Mouse (Mus musculus) heart, embryonic 16.5 days (tissue): ENCODE results near the gene Arpc4. TPM values are rescaled to one million over a fixed set of nuclear protein-coding genes. Genes with fewer than 3 reads are reported as not detected.

Experiments used
- ATAC-seq: fragments of 200-750 bp; cut with Nextera tagmentation; replicated peaks from 2 replicates; pipeline ENCODE4 v1.8.0; 2017; ENCODE audit warnings: moderate number of reproducible peaks; ENCODE audit not compliant: insufficient read depth, low FRiP score; ENCODE audit errors: extremely low read depth
- H3K27ac ChIP-seq: fragments of 300-500 bp; sonication (generic); 2 replicates; pipeline ENCODE4 v1.5.1; 2014; ENCODE audit warnings: mild to moderate bottlenecking, low read length, control low read depth, moderate library complexity
- H3K27me3 ChIP-seq: fragments of 300-500 bp; sonication (generic); 2 replicates; pipeline ENCODE4 v1.6.1; 2014; ENCODE audit warnings: low read length, mixed read lengths; ENCODE audit not compliant: control insufficient read depth, insufficient read depth
- H3K36me3 ChIP-seq: fragments of 300-500 bp; sonication (generic); 2 replicates; pipeline ENCODE4 v1.6.1; 2014; ENCODE audit not compliant: control insufficient read depth, insufficient read depth
- H3K4me1 ChIP-seq: fragments of 300-500 bp; sonication (generic); 2 replicates; pipeline ENCODE4 v1.6.1; 2014; ENCODE audit warnings: low read length, mixed read lengths; ENCODE audit not compliant: control insufficient read depth, insufficient read depth
- H3K4me2 ChIP-seq: fragments of 300-500 bp; sonication (generic); 2 replicates; pipeline ENCODE4 v1.6.1; 2014; ENCODE audit warnings: low read depth, mild to moderate bottlenecking, control low read depth, low read length
- H3K4me3 ChIP-seq: fragments of 300-500 bp; sonication (generic); 2 replicates; pipeline ENCODE4 v1.5.1; 2014; ENCODE audit warnings: mild to moderate bottlenecking, control low read depth, low read length
- H3K9ac ChIP-seq: fragments of 300-500 bp; sonication (generic); 2 replicates; pipeline ENCODE4 v1.6.1; 2014; ENCODE audit warnings: low read length, control low read depth
- H3K9me3 ChIP-seq: fragments of 300-500 bp; sonication (generic); replicated peaks from 2 replicates; pipeline ENCODE4 v1.6.1; 2016; ENCODE audit warnings: low read length; ENCODE audit not compliant: control insufficient read depth
- WGBS: fragments of 180-500 bp; shearing (Covaris S2); extraction: QIAGEN DNeasy Blood & Tissue Kit; methylation state at CpG from one replicate; pipeline ENCODE4 v1.1.7; 2014; 5-methylcytosine and 5-hydroxymethylcytosine counted together
- polyA plus RNA-seq: library from polyadenylated mRNA; unstranded; fragments of >200 nt; fragmentation: Nextera tagmentation; extraction: Ambion mirVana; gene quantifications from 2 replicates; pipeline ENCODE4 v1.2.1, GENCODE M21; 2015

Arpc4 gene
- polyA plus RNA-seq, 1 experiment from 2014 or later = 250 TPM

DNA sequence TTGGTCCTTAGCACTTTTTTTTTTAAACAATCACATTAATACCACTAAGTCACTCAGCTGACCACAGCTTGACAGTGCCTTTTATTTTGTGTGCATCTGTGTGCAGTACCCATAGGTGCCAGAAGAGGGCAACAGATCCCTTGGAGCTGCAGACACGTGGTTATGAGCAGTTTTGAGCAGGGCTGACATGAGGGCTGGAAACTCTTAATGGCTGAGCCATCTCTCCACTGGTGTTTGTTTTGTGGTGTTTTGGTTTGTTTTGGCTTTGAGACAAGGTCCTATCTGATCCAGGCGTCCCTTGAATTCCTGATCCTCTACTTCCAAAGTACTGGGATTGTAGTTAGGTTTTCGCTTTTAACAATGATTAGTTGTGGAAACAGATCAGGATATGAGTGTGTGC is 49.5 kb downstream of the Arpc4 start:
- Histone ChIP-seq H3K27ac (no peak overlapping the region), H3K9ac (no peak overlapping the region), H3K4me1 (no peaks in the 10 kb centered on the region), H3K9me3 (peaks cover 4% of the 10 kb centered on the region; the same call in 1 of the 2 replicates), H3K4me2 (no peak overlapping the region), H3K4me3 (no peak overlapping the region), H3K36me3 (no peaks in the 10 kb centered on the region), H3K27me3 (no peaks in the 10 kb centered on the region)
- 0 out of 2 replicates have a peak, but pooled peaks have one; percentile 10 for ATAC-seq
- 51% methylated on average over 3 of the region's 3 CpGs for WGBS

DNA sequence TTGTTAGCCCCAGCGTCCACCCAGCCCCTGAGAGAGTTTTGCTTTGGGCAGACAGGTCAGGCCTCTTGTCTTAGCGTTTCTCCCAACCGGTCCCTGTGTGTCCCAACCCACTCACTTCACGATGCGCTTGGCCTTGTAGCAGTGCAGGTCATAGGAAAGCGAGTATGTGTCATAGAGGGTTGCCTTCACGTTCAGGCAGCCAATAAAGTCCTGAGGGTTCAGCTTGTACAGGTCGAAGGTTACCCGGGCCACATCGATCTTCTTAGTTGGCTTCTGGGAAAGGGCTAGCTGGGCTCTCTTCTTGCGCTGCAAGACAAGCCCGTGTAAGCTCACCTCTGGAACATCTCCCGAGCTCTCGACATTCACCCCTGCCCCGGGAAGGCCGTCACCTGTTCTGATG is 50.1 kb downstream of the Arpc4 start:
- Histone ChIP-seq H3K4me1 (no peaks in the 10 kb centered on the region), H3K9ac (no peak overlapping the region), H3K4me3 (no peak overlapping the region), H3K27ac (no peak overlapping the region), H3K27me3 (no peaks in the 10 kb centered on the region), H3K9me3 (peaks cover 4% of the 10 kb centered on the region; the same call in 1 of the 2 replicates), H3K4me2 (no peak overlapping the region), H3K36me3 (no peaks in the 10 kb centered on the region)
- no peak for ATAC-seq
- 89% methylated on average over 16 of the region's 16 CpGs for WGBS

DNA sequence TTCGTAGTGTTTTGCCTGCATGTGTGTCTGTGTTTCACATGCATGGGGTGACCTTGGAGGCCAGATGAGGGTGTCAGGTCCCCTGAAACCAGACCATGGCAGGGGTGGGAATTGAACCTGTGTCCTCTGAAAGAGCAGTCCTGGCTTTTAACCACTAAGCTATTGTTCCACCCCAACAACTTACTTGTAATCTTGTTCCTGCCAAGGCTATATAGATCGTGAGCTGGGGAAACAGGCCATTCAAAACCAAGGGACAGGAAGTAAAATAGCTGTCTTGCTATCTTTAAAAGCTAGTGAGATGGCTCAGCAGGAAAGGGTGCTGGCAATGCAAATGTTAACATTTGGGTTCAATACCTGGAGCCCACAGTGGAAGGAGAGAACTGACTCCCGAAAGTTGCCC is 52.0 kb downstream of the Arpc4 start:
- no peak for ATAC-seq
- WGBS = 66% methylated on average over 3 of the region's 3 CpGs

DNA sequence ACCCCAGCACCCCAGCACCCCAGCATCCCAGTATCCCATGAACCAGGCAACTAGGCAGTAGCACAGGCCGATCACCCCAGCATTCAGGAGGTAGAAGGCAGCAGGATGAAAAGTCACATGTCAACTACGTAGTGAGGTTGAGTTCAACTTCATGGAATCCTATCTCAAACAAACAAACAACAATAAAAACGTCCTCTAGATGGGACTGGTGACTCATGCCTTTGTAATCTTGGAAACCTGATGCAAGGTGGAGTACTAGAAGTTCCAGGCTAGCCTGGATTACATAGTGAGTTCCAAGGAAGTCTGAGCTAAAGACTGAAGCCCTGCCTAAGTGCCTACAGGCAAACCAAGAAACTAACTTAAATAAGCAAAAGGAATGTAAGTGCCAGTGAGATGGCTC is 52.9 kb downstream of the Arpc4 start:
- Histone ChIP-seq H3K4me2 (no peak overlapping the region), H3K36me3 (no peaks in the 10 kb centered on the region), H3K27me3 (no peaks in the 10 kb centered on the region), H3K9ac (no peak overlapping the region), H3K4me3 (no peak overlapping the region), H3K4me1 (no peaks in the 10 kb centered on the region), H3K9me3 (peaks cover 4% of the 10 kb centered on the region; the same call in 1 of the 2 replicates), H3K27ac (no peak overlapping the region)
- no peak for ATAC-seq
- WGBS = 55% methylated on average over 3 of the region's 3 CpGs

More for the DNA sequence above, 52.0 kb downstream of the Arpc4 start:
- peaks cover 4% of the 10 kb centered on the region; the same call in 1 of the 2 replicates for H3K9me3 ChIP-seq
- no peaks in the 10 kb centered on the region for H3K4me1 ChIP-seq
- no peaks in the 10 kb centered on the region for H3K27me3 ChIP-seq
- no peak overlapping the region for H3K4me3 ChIP-seq
- H3K9ac ChIP-seq = no peak overlapping the region
- H3K36me3 ChIP-seq = no peaks in the 10 kb centered on the region
- no peak overlapping the region for H3K27ac ChIP-seq
- H3K4me2 ChIP-seq = no peak overlapping the region

DNA sequence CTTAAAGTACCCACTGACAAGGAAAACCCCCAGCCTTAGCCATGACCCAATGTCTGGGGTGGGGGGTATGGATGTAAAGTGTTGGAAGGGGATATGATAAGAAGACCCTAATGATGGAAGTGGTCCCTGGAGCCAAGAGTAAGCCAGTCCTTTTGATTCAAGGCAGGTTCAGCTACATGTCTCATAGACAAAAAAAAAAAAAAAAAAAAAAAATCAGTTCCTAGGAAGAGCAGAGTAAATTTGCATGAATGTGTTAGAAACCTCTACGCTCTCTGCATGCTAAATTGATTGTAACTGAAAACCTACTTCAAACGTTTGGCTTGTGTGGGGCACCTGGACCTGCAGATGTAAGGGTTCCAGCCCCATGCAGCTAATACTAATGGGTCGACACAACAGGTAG is 53.9 kb downstream of the Arpc4 start:
- no peaks in the 10 kb centered on the region for H3K36me3 ChIP-seq
- no peak overlapping the region for H3K4me2 ChIP-seq
- H3K9me3 ChIP-seq = peaks cover 4% of the 10 kb centered on the region; the same call in 1 of the 2 replicates
- no peaks in the 10 kb centered on the region for H3K4me1 ChIP-seq
- WGBS = 58% methylated on average over 3 of the region's 3 CpGs
- no peak overlapping the region for H3K27ac ChIP-seq
- H3K27me3 ChIP-seq = no peaks in the 10 kb centered on the region
- no peak overlapping the region for H3K4me3 ChIP-seq
- H3K9ac ChIP-seq = no peak overlapping the region
- no peak for ATAC-seq

DNA sequence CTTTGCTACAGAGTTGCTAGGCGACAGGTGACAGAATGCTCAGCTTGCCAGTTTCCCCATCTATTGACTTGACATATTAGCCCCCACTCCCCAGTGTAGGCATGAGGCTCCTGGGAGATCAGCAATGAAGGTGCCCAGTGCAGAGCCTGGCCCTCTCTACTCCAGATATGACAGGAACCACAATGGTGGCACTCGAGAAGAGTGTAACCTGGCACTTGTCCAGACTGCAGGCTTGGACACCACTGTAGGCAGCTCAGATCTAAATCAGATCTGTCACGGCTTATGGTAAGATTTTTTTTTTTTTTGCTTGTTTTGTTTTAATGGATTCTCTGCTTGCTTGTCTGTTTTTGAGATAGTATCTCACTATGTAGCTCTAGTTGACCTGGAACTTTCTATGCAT is 55.7 kb downstream of the Arpc4 start:
- no peak overlapping the region for H3K4me2 ChIP-seq
- ATAC-seq = no peak
- WGBS = 59% methylated on average over 3 of the region's 3 CpGs
- H3K36me3 ChIP-seq = no peaks in the 10 kb centered on the region
- no peak overlapping the region for H3K27ac ChIP-seq
- no peaks in the 10 kb centered on the region for H3K27me3 ChIP-seq
- no peak overlapping the region for H3K4me3 ChIP-seq
- H3K4me1 ChIP-seq = no peaks in the 10 kb centered on the region
- no peak overlapping the region for H3K9ac ChIP-seq
- H3K9me3 ChIP-seq = no peaks in the 10 kb centered on the region

DNA sequence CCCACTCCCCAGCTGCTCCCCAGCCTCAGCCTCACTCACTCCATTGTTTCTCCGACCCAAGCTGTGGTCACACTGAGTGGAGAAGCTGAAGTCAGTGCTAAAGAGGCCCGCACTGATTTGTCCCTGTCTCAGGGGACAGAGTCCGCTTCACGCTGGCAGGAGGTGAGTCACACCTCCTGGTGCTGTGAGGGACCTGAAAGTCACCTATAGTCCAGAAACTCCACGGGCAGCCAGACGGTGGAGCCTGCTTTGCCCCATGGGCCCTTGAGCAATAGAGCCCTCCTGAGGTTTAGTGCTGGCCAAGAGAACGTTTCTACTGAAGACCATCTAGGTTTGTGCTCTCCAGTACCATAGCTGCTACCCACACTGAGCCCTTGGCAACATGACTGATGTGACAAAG is 56.8 kb downstream of the Arpc4 start:
- no peak for ATAC-seq
- 71% methylated on average over 7 of the region's 7 CpGs for WGBS
- no peak overlapping the region for H3K9ac ChIP-seq

DNA sequence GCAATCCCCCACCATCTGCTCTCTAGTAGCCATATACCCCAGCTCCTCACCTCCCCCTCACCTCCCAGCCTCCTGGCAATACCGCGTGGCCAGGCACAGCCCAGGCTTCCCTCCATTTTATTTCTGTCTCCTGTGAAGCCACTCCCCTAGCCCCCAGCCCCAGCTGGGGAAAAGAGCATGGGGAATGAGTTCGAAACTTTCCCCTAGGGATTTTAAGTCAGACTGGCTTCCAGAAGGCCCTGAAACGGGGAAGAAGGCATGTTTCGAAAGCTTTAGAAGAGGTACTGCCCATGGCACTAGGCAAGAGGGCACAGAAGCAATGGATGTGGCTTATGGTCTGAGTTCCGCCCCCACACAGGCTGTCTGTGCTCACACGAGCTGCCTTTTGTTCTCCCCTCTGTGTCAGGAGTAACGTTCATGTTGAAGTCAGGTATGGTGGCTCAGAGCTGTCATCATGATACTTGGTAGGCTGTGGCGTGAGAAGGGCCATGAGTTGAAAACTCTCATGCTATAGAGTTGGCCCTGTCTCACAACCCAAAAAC is 57.8 kb downstream of the Arpc4 start, which contains the start of gene Cidec:
Cidec (minus strand) TSS at position 97 of the 542 bp plus-strand sequence.
- Histone ChIP-seq H3K4me3 (no peak within 1 kb of the TSS), H3K36me3 (no peaks in the 10 kb centered on the region), H3K27me3 (no peaks in the 10 kb centered on the region), H3K4me2 (no peak within 1 kb of the TSS), H3K27ac (no peak within 1 kb of the TSS), H3K9ac (no peak within 1 kb of the TSS), H3K4me1 (no peaks in the 10 kb centered on the region), H3K9me3 (no peaks in the 10 kb centered on the region)
- ATAC-seq = no peak
- 71% methylated on average over 9 of the region's 9 CpGs for WGBS

More for the DNA sequence above, 56.8 kb downstream of the Arpc4 start:
- H3K27me3 ChIP-seq = no peaks in the 10 kb centered on the region
- no peaks in the 10 kb centered on the region for H3K4me1 ChIP-seq
- H3K9me3 ChIP-seq = no peaks in the 10 kb centered on the region
- no peak overlapping the region for H3K4me2 ChIP-seq
- no peaks in the 10 kb centered on the region for H3K36me3 ChIP-seq
- H3K27ac ChIP-seq = no peak overlapping the region
- no peak overlapping the region for H3K4me3 ChIP-seq

DNA sequence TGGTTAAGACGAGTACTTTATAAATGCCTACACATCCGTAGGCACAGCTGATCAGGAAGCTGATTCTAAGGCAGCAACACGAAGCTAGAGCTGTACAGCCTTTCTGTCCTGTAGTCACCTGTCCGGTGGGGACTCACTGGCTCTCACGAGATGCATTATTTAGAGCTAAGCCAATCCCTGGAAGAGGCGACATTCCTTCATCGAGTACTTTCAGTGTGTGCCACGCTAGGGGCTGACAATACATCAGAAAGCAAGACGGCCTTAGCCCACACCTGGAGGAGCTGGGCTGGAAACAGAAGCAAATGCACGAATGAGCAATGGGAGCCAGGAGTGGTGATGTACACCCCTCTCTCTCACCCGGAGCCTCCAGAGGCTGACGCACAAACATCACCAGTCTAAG is 59.2 kb downstream of the Arpc4 start:
- H3K4me2 ChIP-seq = no peak overlapping the region
- 62% methylated on average over 12 of the region's 12 CpGs for WGBS
- no peaks in the 10 kb centered on the region for H3K9me3 ChIP-seq
- H3K27ac ChIP-seq = no peak overlapping the region
- no peaks in the 10 kb centered on the region for H3K27me3 ChIP-seq
- peaks cover 2% of the 10 kb centered on the region; the same call in 1 of the 2 replicates for H3K4me1 ChIP-seq
- H3K9ac ChIP-seq = no peak overlapping the region
- H3K36me3 ChIP-seq = no peaks in the 10 kb centered on the region
- H3K4me3 ChIP-seq = no peak overlapping the region
- ATAC-seq = no peak
